Mouse (Mus musculus) C2C12 (cell line): ENCODE data around the gene Cfb. TPM values are rescaled to one million over a fixed set of nuclear protein-coding genes. Genes with fewer than 3 reads are reported as not detected.

Experiments
- H3K27me3 ChIP-seq: one replicate; pipeline ENCODE4 v1.6.1; 2011; ENCODE audit not compliant: control insufficient read depth, insufficient read depth, insufficient read length
- H3K36me3 ChIP-seq: one replicate; pipeline ENCODE4 v1.6.1; 2011; ENCODE audit not compliant: control insufficient read depth, insufficient read depth
- H3K4me3 ChIP-seq: one replicate; pipeline ENCODE4 v1.5.1; 2011; ENCODE audit warnings: mild to moderate bottlenecking, control low read depth; ENCODE audit not compliant: poor library complexity, insufficient read depth, severe bottlenecking
- H3K79me2 ChIP-seq: one replicate; pipeline ENCODE4 v1.6.1; 2011; ENCODE audit not compliant: control insufficient read depth, insufficient read depth
- H3K79me3 ChIP-seq: one replicate; pipeline ENCODE4 v1.6.1; 2011; ENCODE audit warnings: low read depth, control low read depth
- H3ac ChIP-seq: one replicate; pipeline ENCODE3; 2011; ENCODE audit warnings: low read depth; ENCODE audit not compliant: control insufficient read depth, insufficient read length
- CEBPB ChIP-seq: IDR thresholded peaks from one replicate; pipeline ENCODE4 v1.6.1; 2011; ENCODE audit warnings: low read depth, mild to moderate bottlenecking, control low read depth, moderate library complexity
- CTCF ChIP-seq: IDR thresholded peaks from one replicate; pipeline ENCODE4 v1.5.1; 2011; ENCODE audit not compliant: control insufficient read depth, insufficient read depth, insufficient read length
- FOSL1 ChIP-seq: IDR thresholded peaks from one replicate; pipeline ENCODE4 v1.8.0; 2011; ENCODE audit warnings: mild to moderate bottlenecking, low read length; ENCODE audit not compliant: poor library complexity, insufficient read depth, severe bottlenecking
- MAX ChIP-seq: IDR thresholded peaks from one replicate; pipeline ENCODE4 v1.6.1; 2011; ENCODE audit warnings: mild to moderate bottlenecking, control low read depth
- MYOD1 ChIP-seq: IDR thresholded peaks from one replicate; pipeline ENCODE4 v1.6.1; 2011; ENCODE audit warnings: low read depth; ENCODE audit not compliant: control insufficient read depth, insufficient read length
- MYOG ChIP-seq: IDR thresholded peaks from one replicate; pipeline ENCODE4 v1.6.1; 2011; ENCODE audit not compliant: control insufficient read depth, insufficient read length; ENCODE audit errors: extremely low read depth
- USF1 ChIP-seq: IDR thresholded peaks from one replicate; pipeline ENCODE4 v1.6.1; 2011; ENCODE audit warnings: low read depth, mild to moderate bottlenecking, control low read depth, moderate library complexity
- polyA plus RNA-seq: library from polyadenylated mRNA; unstranded; fragments of >200 nt; fragmentation: generic; extraction: Trizol; gene quantifications from one replicate; pipeline ENCODE4 v1.2.1, GENCODE M21; 2012; ENCODE audit warnings: missing spikeins

The Cfb gene
- polyA plus RNA-seq, 1 experiment: 0.28 TPM

GRCm38 (mm10) chr17:34847615-34848014, 14.7 kb downstream of the Cfb start:
- Histone ChIP-seq H3K79me2 (peaks cover 31% of the 10 kb centered on the region), H3K79me3 (peaks cover 16% of the 10 kb centered on the region), H3K27me3 (no peaks in the 10 kb centered on the region), H3ac (no peak overlapping the region), H3K36me3 (peaks cover 28% of the 10 kb centered on the region), H3K4me3 (no peak overlapping the region)
- no peak for TF ChIP-seq MYOD1
- TF ChIP-seq CEBPB: no peak
- TF ChIP-seq MAX: no peak
- TF ChIP-seq FOSL1: no peak

- Histone ChIP-seq H3K36me3 (peaks cover 24% of the 10 kb centered on the region), H3K4me3 (no peak overlapping the region), H3ac (no peak overlapping the region), H3K27me3 (no peaks in the 10 kb centered on the region), H3K79me3 (peaks cover 16% of the 10 kb centered on the region), H3K79me2 (peaks cover 28% of the 10 kb centered on the region)
- TF ChIP-seq MAX: no peak
- no peak for TF ChIP-seq USF1
- TF ChIP-seq MYOG: no peak
- no peak for TF ChIP-seq FOSL1
- no peak for TF ChIP-seq CTCF
- TF ChIP-seq MYOD1: no peak
- TF ChIP-seq CEBPB: no peak
These were observed 15.1 kb downstream of the Cfb start for GRCm38 (mm10) chr17:34847192-34847591.

GRCm38 (mm10) chr17:34844884-34845283, 17.4 kb downstream of the Cfb start:
- Histone ChIP-seq H3ac (no peak overlapping the region), H3K79me3 (peaks cover 4% of the 10 kb centered on the region), H3K4me3 (no peak overlapping the region), H3K79me2 (peaks cover 7% of the 10 kb centered on the region), H3K36me3 (peaks cover 19% of the 10 kb centered on the region), H3K27me3 (no peaks in the 10 kb centered on the region)
- no peak for TF ChIP-seq USF1

GRCm38 (mm10) chr17:34840736-34841307, 21.5 kb downstream of the Cfb start:
- H3K79me2 ChIP-seq: peaks cover 25% of the 10 kb centered on the region
- no peak overlapping the region for H3K4me3 ChIP-seq
- TF ChIP-seq CEBPB (no peak), MYOG (no peak), MAX (no peak), MYOD1 (no peak), USF1 (no peak), FOSL1 (no peak), CTCF (no peak)
- no peaks in the 10 kb centered on the region for H3K27me3 ChIP-seq
- peaks cover 11% of the 10 kb centered on the region for H3K79me3 ChIP-seq
- H3K36me3 ChIP-seq: peaks cover 28% of the 10 kb centered on the region
- no peak overlapping the region for H3ac ChIP-seq

GRCm38 (mm10) chr17:34838785-34839184, 23.5 kb downstream of the Cfb start:
- H3K79me3 ChIP-seq: peaks cover 15% of the 10 kb centered on the region
- TF ChIP-seq CTCF (no peak), USF1 (no peak), MYOD1 (no peak), MYOG (no peak), MAX (no peak), FOSL1 (no peak)
- H3K27me3 ChIP-seq: no peaks in the 10 kb centered on the region
- H3ac ChIP-seq: no peak overlapping the region
- H3K36me3 ChIP-seq: peaks cover 24% of the 10 kb centered on the region
- peaks cover 43% of the 10 kb centered on the region for H3K79me2 ChIP-seq
- H3K4me3 ChIP-seq: no peak overlapping the region

- peak overlapping the region; percentile 86 for H3ac ChIP-seq
- H3K27me3 ChIP-seq: no peaks in the 10 kb centered on the region
- peaks cover 24% of the 10 kb centered on the region for H3K36me3 ChIP-seq
- peaks cover 17% of the 10 kb centered on the region for H3K79me3 ChIP-seq
- peak overlapping the region; percentile 80 for H3K4me3 ChIP-seq
- peaks cover 48% of the 10 kb centered on the region for H3K79me2 ChIP-seq
- TF ChIP-seq MAX (no peak), USF1 (no peak), CTCF (no peak), MYOD1 (no peak), FOSL1 (no peak), CEBPB (no peak), MYOG (no peak)
These were observed 24.6 kb downstream of the Cfb start for GRCm38 (mm10) chr17:34837464-34838324.
